Mouse (Mus musculus): ENCODE data around the gene Gm21190. TPM values are rescaled to one million over a fixed set of nuclear protein-coding genes. Genes with fewer than 3 reads are reported as not detected.
"Not testable (repeated sequence)": the region's sequence is repeated elsewhere in the genome, so short reads cannot be mapped to it uniquely, and the experiment has no call there.

Gene Gm21190
- polyA plus RNA-seq, 1 experiment from 2014 or later, result not detected

- H3K4me2 ChIP-seq (ENCODE audit: low read depth, low read length); H3K4me1 ChIP-seq (ENCODE audit: control insufficient read depth, low read depth, low read length); H3K4me3 ChIP-seq (ENCODE audit: low read depth, low read length); H3K36me3 ChIP-seq (ENCODE audit: control insufficient read depth, insufficient read depth); H3K9me3 ChIP-seq (replicated peaks; ENCODE audit: control insufficient read depth, low read length); ATAC-seq (ENCODE audit: low read depth); H3K27ac ChIP-seq (ENCODE audit: low read length); H3K27me3 ChIP-seq (ENCODE audit: control insufficient read depth, insufficient read depth, low read depth, low read length); H3K9ac ChIP-seq (ENCODE audit: low read depth, low read length): not testable (repeated sequence)
- 19% methylated on average over 2 of the region's 2 CpGs for WGBS (ENCODE audit: insufficient replicate concordance)
Observed at GRCm38 (mm10) chr5:15522028-15522427, 7.0 kb downstream of the Gm21190 start.

- ATAC-seq (ENCODE audit: low read depth); H3K9me3 ChIP-seq (replicated peaks; ENCODE audit: control insufficient read depth, low read length); H3K9ac ChIP-seq (ENCODE audit: low read depth, low read length); H3K36me3 ChIP-seq (ENCODE audit: control insufficient read depth, insufficient read depth); H3K27ac ChIP-seq (ENCODE audit: low read length); H3K27me3 ChIP-seq (ENCODE audit: control insufficient read depth, insufficient read depth, low read depth, low read length); H3K4me1 ChIP-seq (ENCODE audit: control insufficient read depth, low read depth, low read length); H3K4me3 ChIP-seq (ENCODE audit: low read depth, low read length); H3K4me2 ChIP-seq (ENCODE audit: low read depth, low read length): not testable (repeated sequence)
- 15% methylated on average over 5 of the region's 5 CpGs for WGBS (ENCODE audit: insufficient replicate concordance)
Observed at GRCm38 (mm10) chr5:15520418-15520817, 8.6 kb downstream of the Gm21190 start.

- H3K27ac ChIP-seq (ENCODE audit: low read length); ATAC-seq (ENCODE audit: low read depth); H3K9ac ChIP-seq (ENCODE audit: low read depth, low read length); H3K4me2 ChIP-seq (ENCODE audit: low read depth, low read length); H3K9me3 ChIP-seq (replicated peaks; ENCODE audit: control insufficient read depth, low read length); H3K4me1 ChIP-seq (ENCODE audit: control insufficient read depth, low read depth, low read length); H3K27me3 ChIP-seq (ENCODE audit: control insufficient read depth, insufficient read depth, low read depth, low read length); H3K4me3 ChIP-seq (ENCODE audit: low read depth, low read length); H3K36me3 ChIP-seq (ENCODE audit: control insufficient read depth, insufficient read depth): not testable (repeated sequence)
- WGBS (ENCODE audit: insufficient replicate concordance), result 53% methylated on average over 2 of the region's 2 CpGs
Observed at GRCm38 (mm10) chr5:15517150-15517549, 11.9 kb downstream of the Gm21190 start.

- H3K9me3 ChIP-seq (replicated peaks; ENCODE audit: control insufficient read depth, low read length); H3K36me3 ChIP-seq (ENCODE audit: control insufficient read depth, insufficient read depth); H3K27me3 ChIP-seq (ENCODE audit: control insufficient read depth, insufficient read depth, low read depth, low read length); H3K4me1 ChIP-seq (ENCODE audit: control insufficient read depth, low read depth, low read length); ATAC-seq (ENCODE audit: low read depth); H3K9ac ChIP-seq (ENCODE audit: low read depth, low read length); H3K4me3 ChIP-seq (ENCODE audit: low read depth, low read length); H3K27ac ChIP-seq (ENCODE audit: low read length); H3K4me2 ChIP-seq (ENCODE audit: low read depth, low read length): not testable (repeated sequence)
- WGBS (ENCODE audit: insufficient replicate concordance), result 47% methylated on average over 3 of the region's 3 CpGs
Observed at GRCm38 (mm10) chr5:15512236-15512635, 16.8 kb downstream of the Gm21190 start.

- H3K4me1 ChIP-seq (ENCODE audit: control insufficient read depth, low read depth, low read length); H3K27ac ChIP-seq (ENCODE audit: low read length); H3K4me2 ChIP-seq (ENCODE audit: low read depth, low read length); ATAC-seq (ENCODE audit: low read depth); H3K9ac ChIP-seq (ENCODE audit: low read depth, low read length); H3K36me3 ChIP-seq (ENCODE audit: control insufficient read depth, insufficient read depth); H3K4me3 ChIP-seq (ENCODE audit: low read depth, low read length); H3K9me3 ChIP-seq (replicated peaks; ENCODE audit: control insufficient read depth, low read length); H3K27me3 ChIP-seq (ENCODE audit: control insufficient read depth, insufficient read depth, low read depth, low read length): not testable (repeated sequence)
- 61% methylated on average over 1 of the region's 1 CpGs for WGBS (ENCODE audit: insufficient replicate concordance)
Observed at GRCm38 (mm10) chr5:15509911-15510310, 19.1 kb downstream of the Gm21190 start.

GRCm38 (mm10) chr5:15508460-15509451, 20.3 kb downstream of the Gm21190 start:
- not testable (repeated sequence) for H3K36me3 ChIP-seq (ENCODE audit: control insufficient read depth, insufficient read depth); H3K4me2 ChIP-seq (ENCODE audit: low read depth, low read length); ATAC-seq (ENCODE audit: low read depth); H3K27me3 ChIP-seq (ENCODE audit: control insufficient read depth, insufficient read depth, low read depth, low read length); H3K9ac ChIP-seq (ENCODE audit: low read depth, low read length); H3K9me3 ChIP-seq (replicated peaks; ENCODE audit: control insufficient read depth, low read length); H3K4me1 ChIP-seq (ENCODE audit: control insufficient read depth, low read depth, low read length); H3K4me3 ChIP-seq (ENCODE audit: low read depth, low read length); H3K27ac ChIP-seq (ENCODE audit: low read length)
- WGBS (ENCODE audit: insufficient replicate concordance), result 43% methylated on average over 6 of the region's 6 CpGs

GRCm38 (mm10) chr5:15507757-15508459, 21.1 kb downstream of the Gm21190 start:
- not testable (repeated sequence) for H3K9me3 ChIP-seq (replicated peaks; ENCODE audit: control insufficient read depth, low read length); H3K9ac ChIP-seq (ENCODE audit: low read depth, low read length); H3K27me3 ChIP-seq (ENCODE audit: control insufficient read depth, insufficient read depth, low read depth, low read length); H3K27ac ChIP-seq (ENCODE audit: low read length); H3K4me3 ChIP-seq (ENCODE audit: low read depth, low read length); H3K4me1 ChIP-seq (ENCODE audit: control insufficient read depth, low read depth, low read length); H3K4me2 ChIP-seq (ENCODE audit: low read depth, low read length); ATAC-seq (ENCODE audit: low read depth); H3K36me3 ChIP-seq (ENCODE audit: control insufficient read depth, insufficient read depth)
- WGBS (ENCODE audit: insufficient replicate concordance), result 51% methylated on average over 6 of the region's 6 CpGs

- Histone ChIP-seq H3K36me3 (ENCODE audit: control insufficient read depth, insufficient read depth) (no peaks in the 10 kb centered on the region), H3K9me3 (replicated peaks; ENCODE audit: control insufficient read depth, low read length) (peaks cover 7% of the 10 kb centered on the region), H3K27ac (ENCODE audit: low read length) (no peak overlapping the region), H3K27me3 (ENCODE audit: control insufficient read depth, insufficient read depth, low read depth, low read length) (no peaks in the 10 kb centered on the region), H3K4me2 (ENCODE audit: low read depth, low read length) (no peak overlapping the region), H3K4me1 (ENCODE audit: control insufficient read depth, low read depth, low read length) (no peaks in the 10 kb centered on the region), H3K4me3 (ENCODE audit: low read depth, low read length) (no peak overlapping the region), H3K9ac (ENCODE audit: low read depth, low read length) (no peak overlapping the region)
- 53% methylated on average over 3 of the region's 3 CpGs for WGBS (ENCODE audit: insufficient replicate concordance)
- ATAC-seq (ENCODE audit: low read depth), result no peak
Observed at GRCm38 (mm10) chr5:15507309-15507619, 21.8 kb downstream of the Gm21190 start.
